Mouse (Mus musculus) adrenal gland, adult (tissue): ENCODE results near the gene Cluh.

ENCODE experiments used
- DNase-seq, 2 experiments: peaks; one replicate each; pipeline ENCODE4 v3.0.0; 2022 to 2023; ENCODE audit warnings: low spot score in 1 of 2; ENCODE audit not compliant: inconsistent age in 2 of 2

Cluh gene

GRCm38 (mm10) chr11:74649095-74649646 is at the start of gene Cluh:
TSS of gene Cluh (plus strand) at chr11:74649495.
- peak; percentile 99 to 100 for DNase-seq

GRCm38 (mm10) chr11:74602286-74602685 is 47.0 kb upstream of the Cluh start:
- no peak for DNase-seq

GRCm38 (mm10) chr11:74610068-74610467 is 39.2 kb upstream of the Cluh start:
- DNase-seq, result no peak

GRCm38 (mm10) chr11:74610545-74611176 is 38.6 kb upstream of the Cluh start, which contains the start of gene Rap1gap2:
TSS of gene Rap1gap2 (minus strand) at chr11:74610915.
- DNase-seq, result peak; percentile 39 to 66

GRCm38 (mm10) chr11:74611437-74611836 is 37.9 kb upstream of the Cluh start:
- DNase-seq, result no peak

GRCm38 (mm10) chr11:74613428-74613827 is 35.9 kb upstream of the Cluh start:
- DNase-seq, result no peak

GRCm38 (mm10) chr11:74615571-74615970 is 33.7 kb upstream of the Cluh start:
- DNase-seq, result no peak

- peak; percentile 83 to 94 for DNase-seq
Observed at GRCm38 (mm10) chr11:74619201-74619955, 29.9 kb upstream of the Cluh start, which contains the start of gene Ccdc92b. TSS of gene Ccdc92b (plus strand) at chr11:74619605.

GRCm38 (mm10) chr11:74619956-74620300 is 29.4 kb upstream of the Cluh start:
- DNase-seq, result no peak

- DNase-seq, result no peak
Observed at GRCm38 (mm10) chr11:74621974-74622669, 27.2 kb upstream of the Cluh start.

- peak; percentile 60 to 83 for DNase-seq
Observed at GRCm38 (mm10) chr11:74623693-74624092, 25.6 kb upstream of the Cluh start.

GRCm38 (mm10) chr11:74625333-74625732 is 24.0 kb upstream of the Cluh start:
- DNase-seq, result no peak

- no peak for DNase-seq
Observed at GRCm38 (mm10) chr11:74627481-74627880, 21.8 kb upstream of the Cluh start.

GRCm38 (mm10) chr11:74631880-74632789 is 17.2 kb upstream of the Cluh start:
- no peak for DNase-seq

- DNase-seq, result peak; percentile 63 to 90
Observed at GRCm38 (mm10) chr11:74634490-74635275, 14.6 kb upstream of the Cluh start.

- no peak for DNase-seq
Observed at GRCm38 (mm10) chr11:74637486-74637885, 11.8 kb upstream of the Cluh start.

- DNase-seq, result peak; percentile 91 to 96
Observed at GRCm38 (mm10) chr11:74637971-74638790, 11.1 kb upstream of the Cluh start.

GRCm38 (mm10) chr11:74638791-74639411 is 10.4 kb upstream of the Cluh start:
- DNase-seq, result peak in 1 of 2 experiments; percentile 74
